Mouse (Mus musculus): ENCODE measurements around the gene Fjx1. TPM values are rescaled to one million over a fixed set of nuclear protein-coding genes. Genes with fewer than 3 reads are reported as not detected.

The Fjx1 gene
- polyA plus RNA-seq, 1 experiment from 2014 or later = 0.82 TPM

GRCm38 (mm10) chr2:102450761-102451670 is 1.3 kb downstream of the Fjx1 start:
- ATAC-seq (ENCODE audit: low read depth) = peak; percentile 55
- Histone ChIP-seq H3K9ac (peak overlapping the region; percentile 51), H3K4me2 (peak overlapping the region; percentile 71), H3K4me3 (replicated peaks) (peak overlapping the region; percentile 59), H3K27me3 (peaks cover 64% of the 10 kb centered on the region), H3K27ac (no peak overlapping the region; the same call in 1 of the 2 replicates), H3K36me3 (no peaks in the 10 kb centered on the region), H3K9me3 (replicated peaks) (no peaks in the 10 kb centered on the region), H3K4me1 (replicated peaks) (peaks cover 19% of the 10 kb centered on the region)
- DNase-seq = peak; percentile 1
- WGBS (ENCODE audit: insufficient replicate concordance) = under 1% methylated on average over 104 of the region's 109 CpGs

DNA sequence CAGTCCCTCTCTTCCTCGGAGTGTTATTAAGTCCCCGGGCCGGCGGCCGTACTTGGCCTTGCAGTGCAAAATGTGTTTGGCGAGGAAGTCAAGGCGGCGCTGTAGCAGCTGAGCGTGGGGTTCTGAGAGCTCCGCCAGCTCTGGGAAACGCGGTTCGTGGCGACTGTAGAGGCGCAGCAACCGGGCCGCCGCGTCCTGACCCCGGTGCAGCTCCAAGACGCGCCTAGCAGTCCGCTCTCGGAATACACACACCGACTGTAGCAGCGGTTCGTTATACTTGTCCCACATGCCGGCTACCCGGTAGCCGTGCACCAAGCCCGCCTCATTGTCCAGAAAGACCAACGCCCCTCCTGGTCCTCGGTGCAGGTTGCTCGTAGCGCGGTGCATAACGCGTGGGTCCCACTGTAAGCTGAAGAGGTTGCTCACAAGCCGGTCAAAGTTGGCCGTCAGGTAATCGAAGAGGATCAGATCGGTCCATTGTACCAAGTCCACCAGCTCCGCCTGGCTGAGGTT is 2.0 kb downstream of the Fjx1 start:
- no peak overlapping the region for H3K27ac ChIP-seq

GRCm38 (mm10) chr2:102449630-102450247 is 2.6 kb downstream of the Fjx1 start:
- Histone ChIP-seq H3K36me3 (no peaks in the 10 kb centered on the region), H3K9me3 (replicated peaks) (no peaks in the 10 kb centered on the region), H3K4me1 (replicated peaks) (peaks cover 19% of the 10 kb centered on the region), H3K4me3 (replicated peaks) (peak overlapping the region; percentile 59), H3K27me3 (peaks cover 64% of the 10 kb centered on the region), H3K4me2 (peak overlapping the region; percentile 71), H3K27ac (no peak overlapping the region), H3K9ac (peak overlapping the region; percentile 51; the same call in 1 of the 2 replicates)
- under 1% methylated on average over 17 of the region's 17 CpGs for WGBS (ENCODE audit: insufficient replicate concordance)
- DNase-seq = no peak
- no peak for ATAC-seq (ENCODE audit: low read depth)

More for the DNA sequence above, 2.0 kb downstream of the Fjx1 start:
- H3K4me1 ChIP-seq (replicated peaks) = peaks cover 19% of the 10 kb centered on the region
- H3K27me3 ChIP-seq = peaks cover 64% of the 10 kb centered on the region
- peak overlapping the region; percentile 59 for H3K4me3 ChIP-seq (replicated peaks)
- H3K9ac ChIP-seq = peak overlapping the region; percentile 51; the same call in 1 of the 2 replicates
- H3K9me3 ChIP-seq (replicated peaks) = no peaks in the 10 kb centered on the region
- peak overlapping the region; percentile 71 for H3K4me2 ChIP-seq
- under 1% methylated on average over 43 of the region's 43 CpGs for WGBS (ENCODE audit: insufficient replicate concordance)
- DNase-seq (peak; percentile 0), ATAC-seq (ENCODE audit: low read depth) (no peak)
- H3K36me3 ChIP-seq = no peaks in the 10 kb centered on the region

GRCm38 (mm10) chr2:102449056-102449455 is 3.2 kb downstream of the Fjx1 start:
- H3K9me3 ChIP-seq (replicated peaks) = no peaks in the 10 kb centered on the region
- DNase-seq (no peak), ATAC-seq (ENCODE audit: low read depth) (no peak)
- peaks cover 19% of the 10 kb centered on the region for H3K4me1 ChIP-seq (replicated peaks)
- H3K36me3 ChIP-seq = no peaks in the 10 kb centered on the region
- H3K27me3 ChIP-seq = peaks cover 61% of the 10 kb centered on the region
- no peak overlapping the region for H3K9ac ChIP-seq
- WGBS (ENCODE audit: insufficient replicate concordance) = 25% methylated on average over 1 of the region's 1 CpGs
- no peak overlapping the region for H3K4me3 ChIP-seq (replicated peaks)
- no peak overlapping the region for H3K27ac ChIP-seq
- H3K4me2 ChIP-seq = no peak overlapping the region

DNA sequence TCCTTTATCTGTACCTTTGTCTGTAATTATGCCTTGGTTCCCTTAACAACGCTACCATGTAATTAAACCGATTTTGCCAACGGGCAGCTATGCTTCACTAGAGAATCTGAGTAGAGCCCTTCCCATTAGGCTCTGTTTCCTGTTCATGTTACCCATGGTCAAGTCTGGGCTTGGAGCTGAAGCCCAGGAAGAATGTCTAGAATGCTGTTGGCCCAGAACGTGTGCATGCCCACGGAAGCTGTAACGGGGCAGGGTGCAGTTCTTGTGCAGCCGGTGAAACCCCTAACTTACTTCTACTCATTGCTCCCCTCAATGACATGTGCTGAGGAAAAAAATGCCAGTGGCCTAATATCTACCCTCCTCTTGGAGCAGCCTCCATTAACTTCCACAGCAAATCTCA is 4.5 kb downstream of the Fjx1 start:
- 77% methylated on average over 7 of the region's 7 CpGs for WGBS (ENCODE audit: insufficient replicate concordance)
- H3K4me3 ChIP-seq (replicated peaks) = no peak overlapping the region
- H3K9me3 ChIP-seq (replicated peaks) = no peaks in the 10 kb centered on the region
- no peak overlapping the region for H3K4me2 ChIP-seq
- peaks cover 19% of the 10 kb centered on the region for H3K4me1 ChIP-seq (replicated peaks)
- no peak overlapping the region for H3K27ac ChIP-seq
- no peak overlapping the region for H3K9ac ChIP-seq
- no peak for DNase-seq
- H3K27me3 ChIP-seq = peaks cover 52% of the 10 kb centered on the region
- ATAC-seq (ENCODE audit: low read depth) = no peak
- no peaks in the 10 kb centered on the region for H3K36me3 ChIP-seq

- WGBS (ENCODE audit: insufficient replicate concordance) = 63% methylated on average over 4 of the region's 4 CpGs
These were observed 5.4 kb downstream of the Fjx1 start for GRCm38 (mm10) chr2:102446851-102447250.

GRCm38 (mm10) chr2:102437357-102438030 is 14.8 kb downstream of the Fjx1 start:
- no peaks in the 10 kb centered on the region for H3K9me3 ChIP-seq (replicated peaks)
- H3K4me3 ChIP-seq (replicated peaks) = no peak overlapping the region
- DNase-seq (no peak), ATAC-seq (ENCODE audit: low read depth) (no peak)
- no peak overlapping the region for H3K9ac ChIP-seq
- WGBS (ENCODE audit: insufficient replicate concordance) = 46% methylated on average over 8 of the region's 8 CpGs
- H3K27me3 ChIP-seq = no peaks in the 10 kb centered on the region
- no peak overlapping the region for H3K4me2 ChIP-seq
- H3K4me1 ChIP-seq (replicated peaks) = no peaks in the 10 kb centered on the region
- H3K27ac ChIP-seq = no peak overlapping the region
- H3K36me3 ChIP-seq = no peaks in the 10 kb centered on the region

More at GRCm38 (mm10) chr2:102446851-102447250, 5.4 kb downstream of the Fjx1 start:
- no peak overlapping the region for H3K4me2 ChIP-seq
- no peak for ATAC-seq (ENCODE audit: low read depth)
- H3K27ac ChIP-seq = no peak overlapping the region
- H3K27me3 ChIP-seq = peaks cover 42% of the 10 kb centered on the region
- no peak for DNase-seq
- no peaks in the 10 kb centered on the region for H3K36me3 ChIP-seq
- no peaks in the 10 kb centered on the region for H3K9me3 ChIP-seq (replicated peaks)
- H3K4me1 ChIP-seq (replicated peaks) = peaks cover 19% of the 10 kb centered on the region
- no peak overlapping the region for H3K9ac ChIP-seq
- H3K4me3 ChIP-seq (replicated peaks) = no peak overlapping the region

GRCm38 (mm10) chr2:102433879-102434278 is 18.4 kb downstream of the Fjx1 start:
- WGBS (ENCODE audit: insufficient replicate concordance) = 77% methylated on average over 1 of the region's 1 CpGs
- Histone ChIP-seq H3K36me3 (no peaks in the 10 kb centered on the region), H3K27me3 (no peaks in the 10 kb centered on the region), H3K9ac (no peak overlapping the region), H3K4me3 (replicated peaks) (no peak overlapping the region), H3K4me1 (replicated peaks) (no peaks in the 10 kb centered on the region), H3K4me2 (no peak overlapping the region), H3K27ac (no peak overlapping the region), H3K9me3 (replicated peaks) (no peaks in the 10 kb centered on the region)
- DNase-seq (no peak), ATAC-seq (ENCODE audit: low read depth) (no peak)

DNA sequence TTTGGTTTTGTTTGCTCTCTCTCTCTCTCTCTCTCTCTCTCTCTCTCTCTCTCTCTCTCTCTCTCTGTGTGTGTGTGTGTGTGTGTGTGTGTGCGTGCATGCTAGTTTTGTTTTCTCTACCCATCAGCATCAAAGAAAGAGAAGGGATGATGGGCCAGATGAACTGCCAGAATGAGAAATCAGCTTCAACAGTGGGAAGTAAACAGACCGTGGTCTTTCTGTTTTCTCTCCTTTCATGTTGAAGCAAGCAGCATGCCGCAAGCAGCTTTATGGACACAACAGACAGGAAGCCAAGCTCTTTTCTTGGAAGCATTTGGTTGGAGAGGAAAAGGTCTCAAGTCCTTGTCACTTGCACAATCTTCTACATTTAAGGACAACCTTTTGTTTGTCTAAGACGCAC is 21.2 kb downstream of the Fjx1 start:
- H3K4me1 ChIP-seq (replicated peaks) = no peaks in the 10 kb centered on the region
- H3K36me3 ChIP-seq = no peaks in the 10 kb centered on the region
- no peak overlapping the region for H3K4me2 ChIP-seq
- H3K9ac ChIP-seq = no peak overlapping the region
- 37% methylated on average over 4 of the region's 4 CpGs for WGBS (ENCODE audit: insufficient replicate concordance)
- DNase-seq (no peak), ATAC-seq (ENCODE audit: low read depth) (no peak)
- H3K4me3 ChIP-seq (replicated peaks) = no peak overlapping the region
- H3K27me3 ChIP-seq = no peaks in the 10 kb centered on the region
- no peaks in the 10 kb centered on the region for H3K9me3 ChIP-seq (replicated peaks)
- H3K27ac ChIP-seq = no peak overlapping the region

DNA sequence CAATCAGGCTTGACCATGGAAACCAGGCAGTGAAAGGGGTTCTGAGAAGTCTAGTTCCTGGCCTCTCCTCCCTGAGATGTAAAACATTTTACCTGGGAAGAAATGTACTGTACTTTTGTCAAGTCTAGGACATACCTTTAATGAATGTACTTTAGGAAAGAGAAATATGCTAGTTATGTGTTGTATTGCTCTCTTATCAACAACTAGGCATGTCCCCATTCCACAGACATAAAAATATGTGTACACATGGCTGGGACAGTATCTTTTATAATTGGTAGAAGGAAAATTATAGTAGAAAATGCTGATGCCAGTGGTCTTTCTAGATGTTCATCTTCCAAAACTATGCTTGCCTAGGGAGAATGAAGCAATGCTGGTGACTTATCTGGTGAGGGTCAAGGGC is 24.3 kb downstream of the Fjx1 start:
- Histone ChIP-seq H3K9me3 (replicated peaks) (no peaks in the 10 kb centered on the region), H3K4me2 (no peak overlapping the region), H3K27ac (no peak overlapping the region), H3K4me1 (replicated peaks) (no peaks in the 10 kb centered on the region), H3K27me3 (0 out of 2 replicates have a peak, but pooled peaks cover 5% of the 10 kb centered on the region), H3K4me3 (replicated peaks) (no peak overlapping the region), H3K36me3 (no peaks in the 10 kb centered on the region), H3K9ac (no peak overlapping the region)
- no peak for DNase-seq
- no peak for ATAC-seq (ENCODE audit: low read depth)

- Histone ChIP-seq H3K4me1 (replicated peaks) (no peaks in the 10 kb centered on the region), H3K27me3 (0 out of 2 replicates have a peak, but pooled peaks cover 5% of the 10 kb centered on the region), H3K4me3 (replicated peaks) (no peak overlapping the region), H3K36me3 (no peaks in the 10 kb centered on the region), H3K9ac (no peak overlapping the region), H3K27ac (no peak overlapping the region), H3K9me3 (replicated peaks) (no peaks in the 10 kb centered on the region), H3K4me2 (no peak overlapping the region)
- no peak for ATAC-seq (ENCODE audit: low read depth)
- 61% methylated on average over 3 of the region's 3 CpGs for WGBS (ENCODE audit: insufficient replicate concordance)
- DNase-seq = no peak
These were observed 25.9 kb downstream of the Fjx1 start for GRCm38 (mm10) chr2:102426434-102426833.
